Mouse (Mus musculus) ovary, adult 2 months (tissue): Measurements from ENCODE around the gene Eps15. TPM values are rescaled to one million over a fixed set of nuclear protein-coding genes. Genes with fewer than 3 reads are reported as not detected.

Source experiments
- polyA plus RNA-seq: library from polyadenylated mRNA; depleted of rRNA; stranded (reverse); fragments of >200 nt; gene quantifications from 2 replicates; pipeline ENCODE4 v1.2.3, GENCODE M21; 2012; rRNA removed

Gene Eps15
- 4.6 and 5.9 TPM in 2 replicates for polyA plus RNA-seq

GRCm38 (mm10) chr4:109279689-109280458 lies at the start of gene Eps15:
Eps15 (plus strand) TSS chr4:109280268.

GRCm38 (mm10) chr4:109234185-109234584 lies 45.9 kb upstream of the Eps15 start, which contains the start of gene Calr4:
Calr4 (plus strand) TSS chr4:109234485.

GRCm38 (mm10) chr4:109406486-109407175 lies 126.6 kb downstream of the Eps15 start, which contains the start of gene Ttc39a:
Ttc39a (plus strand) TSS chr4:109406623.

Other genes starting within 250 kb of the Eps15 start
- 59.6 and 115 TPM in 2 replicates for gene Osbpl9, start 78.0 kb upstream of the Eps15 start, polyA plus RNA-seq
- 0.24 and 0.31 TPM in 2 replicates for gene Calr4, start 45.8 kb upstream of the Eps15 start, polyA plus RNA-seq
- gene Ttc39a, start 126.4 kb downstream of the Eps15 start, polyA plus RNA-seq: 14.3 and 18.4 TPM in 2 replicates
- gene Rnf11, start 204.5 kb downstream of the Eps15 start, polyA plus RNA-seq: 56.1 and 99.4 TPM in 2 replicates